Mouse (Mus musculus): ENCODE data around the gene Il3ra.

Gene Il3ra

GRCm38 (mm10) chr14:14345948-14346812, at the start of gene Il3ra:
Il3ra (plus strand) TSS chr14:14346275.
- peak; percentile 92 to 93 for DNase-seq

GRCm38 (mm10) chr14:14308938-14309337, 37.1 kb upstream of the Il3ra start:
- no peak for DNase-seq

GRCm38 (mm10) chr14:14309416-14309815, 36.7 kb upstream of the Il3ra start:
- DNase-seq: no peak

- no peak for DNase-seq
Observed at GRCm38 (mm10) chr14:14322528-14322927, 23.5 kb upstream of the Il3ra start, which contains the start of gene Olfr31. Olfr31 (plus strand) TSS chr14:14322828.

- DNase-seq: peak; percentile 98 to 99
Observed at GRCm38 (mm10) chr14:14345113-14345871, 783 bp upstream of the Il3ra start.

GRCm38 (mm10) chr14:14346813-14347100, 682 bp downstream of the Il3ra start:
- DNase-seq: no peak

- DNase-seq: peak; percentile 73 to 76
Observed at GRCm38 (mm10) chr14:14347151-14347835, 1.2 kb downstream of the Il3ra start.

GRCm38 (mm10) chr14:14347836-14348621, 2.0 kb downstream of the Il3ra start:
- peak; percentile 71 to 75 for DNase-seq

GRCm38 (mm10) chr14:14348674-14349401, 2.8 kb downstream of the Il3ra start:
- peak; percentile 11 to 16 for DNase-seq

- peak; percentile 79 to 82 for DNase-seq
Observed at GRCm38 (mm10) chr14:14349485-14350262, 3.6 kb downstream of the Il3ra start.

GRCm38 (mm10) chr14:14350263-14351147, 4.4 kb downstream of the Il3ra start:
- peak; percentile 2 to 11 for DNase-seq

- no peak for DNase-seq
Observed at GRCm38 (mm10) chr14:14351148-14351455, 5.0 kb downstream of the Il3ra start.

- peak; percentile 64 to 66 for DNase-seq
Observed at GRCm38 (mm10) chr14:14351721-14352590, 5.9 kb downstream of the Il3ra start.

- peak; percentile 37 to 42 for DNase-seq
Observed at GRCm38 (mm10) chr14:14352606-14353005, 6.5 kb downstream of the Il3ra start.

- peak; percentile 23 to 29 for DNase-seq
Observed at GRCm38 (mm10) chr14:14353081-14353732, 7.1 kb downstream of the Il3ra start.

GRCm38 (mm10) chr14:14353740-14354510, 7.8 kb downstream of the Il3ra start:
- peak; percentile 33 to 42 for DNase-seq

- DNase-seq: peak; percentile 31 to 34
Observed at GRCm38 (mm10) chr14:14354511-14355359, 8.7 kb downstream of the Il3ra start.
